Mouse (Mus musculus) small intestine, adult 2 months (tissue): ENCODE data around the gene Gm45753.

Source experiments
- CTCF ChIP-seq: fragments of 200-500 bp; IDR thresholded peaks from 2 replicates; pipeline ENCODE4 v1.5.1; 2012; ENCODE audit warnings: low read depth, mild to moderate bottlenecking, control low read depth, inconsistent platforms, low read length, moderate library complexity, mixed read lengths; ENCODE audit not compliant: insufficient replicate concordance, insufficient read length; ENCODE audit errors: extremely low read depth
- POLR2A ChIP-seq: fragments of 200-500 bp; IDR thresholded peaks from 2 replicates; pipeline ENCODE4 v1.6.1; 2012; ENCODE audit warnings: low read depth, mild to moderate bottlenecking, control low read depth, inconsistent platforms, low read length, moderate library complexity

- TF ChIP-seq CTCF (no peak), POLR2A (no peak)
Measured at GRCm38 (mm10) chr8:45254194-45254842, 53.9 kb downstream of the Gm45753 start.
